ENCODE assay signal across 8 mouse cellular contexts in genomic region chr9:107230991-107231538, GRCm38 (mm10). TPM values are rescaled to one million over a fixed set of nuclear protein-coding genes. Genes with fewer than 3 reads are reported as not detected.
DNase-seq lines count a peak whose midpoint lies in the region; ATAC-seq and TF ChIP-seq lines count a peak whose summit lies in the region.

No protein-coding gene starts in this region.

- TF ChIP-seq CTCF in cortical plate, adult 2 months (IDR thresholded peaks at IDR 0.05; ENCODE audit: extremely low read depth, insufficient read depth, low read length): no peak

- no peak for DNase-seq in heart, adult 18-20 months
- DNase-seq in R1 (ENCODE audit: low read depth, low spot score) (peak; percentile 40), liver (peak; percentile 8)
- peak; percentile 55 for DNase-seq in hindbrain, embryonic 10.5 days (ENCODE audit: low spot score)
- DNase-seq in retina, embryonic 14.5 days (ENCODE audit: low spot score): peak; percentile 71
- DNase-seq in ovary, adult 18-20 months (ENCODE audit: low spot score): no peak

- H3K27ac ChIP-seq in heart, embryonic 12.5 days (ENCODE audit: poor library complexity, severe bottlenecking): no peak overlapping the region
- H3K27ac ChIP-seq in cortical plate, adult 2 months (ENCODE audit: insufficient read depth, low read length): peak overlapping the region; percentile 100
- H3K27ac ChIP-seq in hindbrain, embryonic 10.5 days: peak overlapping the region; percentile 87

- 0 out of 2 replicates have a peak, but pooled peaks have one; percentile 18 for ATAC-seq in heart, embryonic 12.5 days (ENCODE audit: insufficient number of reproducible peaks, low FRiP score)

- no peaks in the 10 kb centered on the region for H3K36me3 ChIP-seq in heart, embryonic 12.5 days
- no peaks in the 10 kb centered on the region for H3K36me3 ChIP-seq in hindbrain, embryonic 10.5 days

- H3K4me1 ChIP-seq in heart, embryonic 12.5 days (replicated peaks): peaks cover 6% of the 10 kb centered on the region; the same call in 1 of the 2 replicates
- peaks cover 5% of the 10 kb centered on the region; the same call in 1 of the 2 replicates for H3K4me1 ChIP-seq in cortical plate, adult 2 months (ENCODE audit: control insufficient read depth, insufficient read depth, low read length)
- H3K4me1 ChIP-seq in hindbrain, embryonic 10.5 days (replicated peaks): peaks cover 17% of the 10 kb centered on the region; the same call in 1 of the 2 replicates

- peak overlapping the region; percentile 100 for H3K4me2 ChIP-seq in heart, embryonic 12.5 days

- H3K9ac ChIP-seq in heart, embryonic 12.5 days: peak overlapping the region; percentile 66

- H3K27me3 ChIP-seq in heart, embryonic 12.5 days (replicated peaks): peaks cover 78% of the 10 kb centered on the region
- H3K27me3 ChIP-seq in hindbrain, embryonic 10.5 days (ENCODE audit: insufficient read depth, poor library complexity, severe bottlenecking): peaks cover 81% of the 10 kb centered on the region

- no peaks in the 10 kb centered on the region for H3K9me3 ChIP-seq in heart, embryonic 12.5 days (replicated peaks)
- no peaks in the 10 kb centered on the region for H3K9me3 ChIP-seq in hindbrain, embryonic 10.5 days

- 2% methylated on average over 38 of the region's 50 CpGs for WGBS in heart, embryonic 12.5 days
- WGBS in hindbrain, embryonic 10.5 days: 1% methylated on average over 49 of the region's 50 CpGs

- no peak for TF ChIP-seq POLR2A in cortical plate, adult 2 months (IDR thresholded peaks at IDR 0.05; ENCODE audit: extremely low read depth, insufficient read depth, low read length)

- H3K4me3 ChIP-seq in heart, embryonic 12.5 days: peak overlapping the region; percentile 68
- peak overlapping the region; percentile 90 for H3K4me3 ChIP-seq in cortical plate, adult 2 months (ENCODE audit: insufficient read depth, low read length)
- peak overlapping the region; percentile 79 for H3K4me3 ChIP-seq in hindbrain, embryonic 10.5 days

RNA-seq across cellular contexts. Expression of gene Dock3, which starts 0.6 kb away (rescaled TPM):
- 0.91 and 1.3 TPM in 2 replicates for polyA plus RNA-seq in heart, embryonic 12.5 days (2016; fragmentation: Nextera tagmentation; extraction: Ambion mirVana)
- 10 to 100 TPM; 10.8 to 11.0 TPM for total RNA-seq in heart, adult 18-20 months (2021)
- 188 TPM in 2 replicates for polyA plus RNA-seq in cortical plate, adult 2 months (2012; rRNA removed)
- polyA plus RNA-seq in hindbrain, embryonic 10.5 days (2016; fragmentation: Nextera tagmentation; extraction: Ambion mirVana): 4.8 and 5.1 TPM in 2 replicates

RNA-seq across cellular contexts. Expression of gene Mapkapk3, which starts 58.6 kb away (rescaled TPM):
- polyA plus RNA-seq in heart, embryonic 12.5 days (2016; fragmentation: Nextera tagmentation; extraction: Ambion mirVana): 7.1 and 7.3 TPM in 2 replicates
- 10 to 100 TPM; 29.4 to 30.3 TPM for total RNA-seq in heart, adult 18-20 months (2021)
- polyA plus RNA-seq in cortical plate, adult 2 months (2012; rRNA removed): 4.4 and 5.1 TPM in 2 replicates
- polyA plus RNA-seq in hindbrain, embryonic 10.5 days (2016; fragmentation: Nextera tagmentation; extraction: Ambion mirVana): 4.9 and 5.1 TPM in 2 replicates

Comparison
In these comparisons a context has a peak if more than half of its experiments do, and no peak if none do; other contexts are left out.
1. DNase-seq: peak in R1 (single experiment), hindbrain, embryonic 10.5 days (single experiment), liver (single experiment) and retina, embryonic 14.5 days (single experiment); none in heart, adult 18-20 months (0 of 2) and ovary, adult 18-20 months (single experiment).
2. RNA of gene Dock3, which starts 0.6 kb away (polyA plus RNA-seq): 188 TPM in cortical plate, adult 2 months; 4.8 to 5.1 TPM in hindbrain, embryonic 10.5 days and 0.91 to 1.3 TPM in heart, embryonic 12.5 days; every median in the first group is over 10 times any median in the second.
3. Peak in every context shown above with its lines, with median percentiles within 50 percentile points of each other: H3K4me3 ChIP-seq.